Mouse (Mus musculus) G1E (cell line): ENCODE measurements around the gene Micu1. TPM values are rescaled to one million over a fixed set of nuclear protein-coding genes. Genes with fewer than 3 reads are reported as not detected.

Experiments
- ATAC-seq: 2 replicates; pipeline ENCODE4 v1.8.0; 2016; ENCODE audit warnings: mild to moderate bottlenecking; ENCODE audit not compliant: insufficient number of reproducible peaks, poor library complexity, low FRiP score, severe bottlenecking; ENCODE audit errors: extremely low read depth
- DNase-seq: peaks from one replicate; pipeline ENCODE4 v3.0.0; 2012; ENCODE audit warnings: low spot score
- H3K27me3 ChIP-seq: 2 replicates; pipeline ENCODE4 v1.6.1; 2012; ENCODE audit warnings: mild to moderate bottlenecking, low read length, inconsistent platforms; ENCODE audit not compliant: insufficient read depth
- H3K36me3 ChIP-seq: replicated peaks from 2 replicates; pipeline ENCODE3; 2012; ENCODE audit warnings: mild to moderate bottlenecking, inconsistent platforms
- H3K4me1 ChIP-seq: 2 replicates; pipeline ENCODE4 v1.6.1; 2012; ENCODE audit warnings: low read depth, low read length, inconsistent platforms, mixed read lengths; ENCODE audit not compliant: insufficient read depth
- H3K4me3 ChIP-seq: 2 replicates; pipeline ENCODE4 v1.5.1; 2012; ENCODE audit warnings: low read depth, mild to moderate bottlenecking, inconsistent platforms, low read length, moderate library complexity, mixed read lengths
- H3K9me3 ChIP-seq: replicated peaks from 2 replicates; pipeline ENCODE4 v1.6.1; 2012; ENCODE audit warnings: inconsistent platforms
- CTCF ChIP-seq: IDR thresholded peaks from 2 replicates; pipeline ENCODE4 v1.5.1; 2012; ENCODE audit warnings: low read depth, low read length, inconsistent platforms, mixed read lengths
- GATA1 ChIP-seq: IDR thresholded peaks from 2 replicates; pipeline ENCODE4 v1.6.1; 2012; ENCODE audit warnings: borderline replicate concordance, low read length, inconsistent platforms, mixed read lengths
- GATA2 ChIP-seq: IDR thresholded peaks from 2 replicates; pipeline ENCODE4 v1.6.1; 2012; ENCODE audit warnings: low read depth, low read length, inconsistent platforms, borderline replicate concordance
- POLR2AphosphoS5 ChIP-seq: IDR thresholded peaks from 2 replicates; pipeline ENCODE4 v1.6.1; 2012; ENCODE audit warnings: low read depth, low read length, inconsistent platforms; ENCODE audit not compliant: insufficient replicate concordance
- TAL1 ChIP-seq: conservative IDR thresholded peaks from 2 replicates; pipeline ENCODE4 v1.6.1; 2012; ENCODE audit warnings: low read depth, low read length, inconsistent platforms, mixed read lengths
- polyA plus RNA-seq: library from polyadenylated mRNA; stranded (reverse); fragments of >175 nt; gene quantifications from 2 replicates; pipeline ENCODE4 v1.2.3, GENCODE M21; 2012
- total RNA-seq, 2 experiments: library from RNA; stranded (forward) in 1 of 2; stranded (reverse) in 1 of 2; fragments of 200-1000 nt in 1 of 2; fragments of >200 nt in 1 of 2; fragmentation: Nextera tagmentation in 1 of 2; gene quantifications; 2 replicates each; pipeline ENCODE4 v1.2.3; 2014 to 2017

Gene Micu1
- total and polyA plus RNA-seq, 3 experiments: 7.9 to 37.4 (median 24.5) TPM

DNA sequence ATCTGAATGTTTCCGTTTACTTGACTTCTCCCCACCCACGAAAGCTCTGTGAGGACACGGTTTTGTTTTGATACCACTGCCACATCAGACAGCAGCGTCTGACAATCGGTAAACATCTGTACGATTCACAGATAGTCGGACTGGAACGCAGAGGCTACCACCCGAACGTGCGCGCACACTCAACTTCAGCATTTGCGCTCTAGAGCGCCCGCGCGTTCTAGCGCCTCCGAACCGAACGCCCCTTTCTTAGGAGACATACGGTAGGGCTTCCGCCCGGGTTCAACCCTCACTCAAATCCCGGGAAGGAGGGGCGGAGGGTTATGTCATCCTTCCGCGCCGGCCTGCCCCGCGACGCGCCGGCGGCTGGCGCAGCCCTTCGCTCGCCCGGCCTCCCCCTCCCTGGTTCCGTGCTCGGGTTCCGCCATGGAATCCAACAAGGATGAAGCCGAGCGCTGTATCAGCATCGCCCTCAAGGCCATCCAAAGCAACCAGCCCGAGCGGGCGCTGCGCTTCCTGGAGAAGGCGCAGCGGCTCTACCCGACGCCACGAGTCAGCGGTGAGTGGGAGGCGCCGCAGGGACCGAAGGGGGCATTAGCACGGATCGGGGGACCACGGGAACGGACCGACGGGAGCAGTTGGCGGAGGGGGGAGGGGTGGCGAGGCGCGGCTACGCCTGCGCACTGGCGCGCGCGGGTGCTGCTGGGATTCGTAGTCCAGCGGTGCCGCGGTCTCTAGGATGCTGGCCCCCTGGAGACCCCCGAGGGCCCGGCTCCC, 177.2 kb downstream of the Micu1 start, which contains the start of gene Dnajb12:
TSS of gene Dnajb12 (plus strand) at position 302 of the 774 bp plus-strand sequence.
- Histone ChIP-seq H3K36me3 (peaks cover 35% of the 10 kb centered on the region), H3K4me3 (peak within 1 kb of the TSS; percentile 83), H3K9me3 (no peaks in the 10 kb centered on the region), H3K4me1 (peaks cover 27% of the 10 kb centered on the region), H3K27me3 (no peaks in the 10 kb centered on the region)
- TF ChIP-seq TAL1 (no peak), POLR2AphosphoS5 (no peak), GATA2 (no peak), CTCF (no peak), GATA1 (no peak)
- ATAC-seq: peak; percentile 65
- DNase-seq: peak; percentile 73

DNA sequence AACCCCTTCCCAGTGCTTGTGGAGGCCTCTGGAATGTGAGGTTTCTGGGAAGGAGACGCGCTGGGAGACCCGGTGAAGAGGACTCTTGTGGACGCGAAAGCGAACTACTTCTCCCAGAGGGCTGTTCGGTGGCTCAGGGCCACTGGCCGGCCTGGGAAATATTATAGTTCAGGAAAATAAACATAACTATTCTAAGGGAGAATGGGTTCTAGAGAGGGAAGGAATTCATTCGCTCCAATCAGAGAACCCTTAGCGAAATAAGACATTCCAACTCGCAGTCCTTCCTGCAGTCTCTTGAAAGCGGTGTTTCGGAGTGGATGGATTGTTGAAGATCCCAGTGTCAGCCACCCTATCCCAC, 177.7 kb downstream of the Micu1 start:
- peak overlapping the region; percentile 83 for H3K4me3 ChIP-seq
- H3K27me3 ChIP-seq: no peaks in the 10 kb centered on the region
- H3K9me3 ChIP-seq: no peaks in the 10 kb centered on the region
- ATAC-seq (no peak), DNase-seq (no peak)
- H3K4me1 ChIP-seq: peaks cover 28% of the 10 kb centered on the region
- H3K36me3 ChIP-seq: peaks cover 41% of the 10 kb centered on the region
- TF ChIP-seq CTCF (no peak), GATA2 (no peak), GATA1 (no peak), TAL1 (no peak), POLR2AphosphoS5 (no peak)

DNA sequence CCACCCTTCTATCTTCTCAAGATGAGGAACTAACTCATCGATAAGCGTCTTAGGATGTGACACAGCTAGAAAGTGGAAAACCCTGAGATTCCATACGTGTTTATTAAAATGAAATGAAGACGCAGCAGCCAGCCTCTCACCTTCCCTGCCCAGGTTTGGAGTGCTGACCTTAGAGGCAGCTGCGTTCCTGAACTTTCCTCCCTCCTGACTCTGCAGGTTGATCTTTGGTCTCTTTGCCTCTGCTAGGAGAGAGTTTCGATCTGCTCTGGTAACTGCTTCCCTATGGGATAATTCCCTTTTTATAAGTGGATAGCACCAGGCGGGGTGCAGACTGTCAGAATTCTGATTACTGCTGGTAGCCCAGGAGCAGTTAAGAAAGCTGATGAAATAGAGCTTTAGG, 178.6 kb downstream of the Micu1 start:
- Histone ChIP-seq H3K9me3 (no peaks in the 10 kb centered on the region), H3K36me3 (peaks cover 49% of the 10 kb centered on the region), H3K4me1 (peaks cover 28% of the 10 kb centered on the region), H3K27me3 (no peaks in the 10 kb centered on the region), H3K4me3 (no peak overlapping the region; the same call in 1 of the 2 replicates)
- TF ChIP-seq GATA2 (no peak), GATA1 (no peak), TAL1 (no peak), POLR2AphosphoS5 (no peak), CTCF (no peak)
- DNase-seq (no peak), ATAC-seq (no peak)

DNA sequence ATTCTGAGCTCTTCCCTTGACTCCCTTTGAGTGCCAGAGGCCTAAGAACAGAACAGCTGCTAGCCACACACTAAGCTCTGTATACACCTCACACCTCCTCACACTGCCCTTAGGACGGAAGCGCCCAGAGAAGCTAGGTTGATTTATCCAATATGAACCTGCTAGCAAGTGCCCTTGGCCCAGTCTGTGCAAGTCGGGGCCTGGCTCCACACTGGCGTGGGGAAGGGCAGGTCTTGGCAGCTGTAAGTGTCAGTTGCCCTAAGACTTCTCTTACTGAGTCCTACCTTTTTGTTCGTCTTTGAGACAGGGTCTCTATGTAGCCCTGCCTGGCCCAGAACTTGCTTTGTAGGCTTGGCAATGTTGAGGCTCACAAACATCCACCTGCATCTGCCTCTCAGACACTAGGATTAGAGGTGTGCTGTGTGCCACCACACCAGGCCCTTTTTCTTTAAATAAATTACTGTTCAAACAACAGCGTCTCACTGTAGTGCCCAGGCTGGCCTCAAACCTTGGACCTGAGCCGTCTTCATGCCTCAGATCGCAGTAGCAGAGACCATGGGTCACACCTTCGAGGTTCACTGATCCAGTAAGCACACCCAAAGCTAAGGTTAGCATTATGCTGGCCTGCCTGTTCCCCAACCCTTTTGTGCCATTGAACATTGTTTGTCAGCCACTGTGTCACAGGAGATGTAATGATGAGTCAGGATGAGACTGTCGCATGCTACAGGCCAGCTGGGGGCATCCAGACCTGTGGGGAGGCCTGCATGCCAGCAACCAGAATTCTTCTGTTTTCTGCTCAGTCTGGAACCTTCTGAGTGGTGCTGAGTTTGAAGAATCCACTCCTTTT, 182.3 kb downstream of the Micu1 start:
- no peak for ATAC-seq
- Histone ChIP-seq H3K27me3 (no peaks in the 10 kb centered on the region), H3K9me3 (no peaks in the 10 kb centered on the region), H3K4me3 (no peak overlapping the region), H3K36me3 (peaks cover 75% of the 10 kb centered on the region), H3K4me1 (peaks cover 48% of the 10 kb centered on the region)
- TF ChIP-seq CTCF: no peak
- no peak for TF ChIP-seq GATA1
- TF ChIP-seq TAL1: no peak
- no peak for TF ChIP-seq GATA2
- TF ChIP-seq POLR2AphosphoS5: no peak
- no peak for DNase-seq

DNA sequence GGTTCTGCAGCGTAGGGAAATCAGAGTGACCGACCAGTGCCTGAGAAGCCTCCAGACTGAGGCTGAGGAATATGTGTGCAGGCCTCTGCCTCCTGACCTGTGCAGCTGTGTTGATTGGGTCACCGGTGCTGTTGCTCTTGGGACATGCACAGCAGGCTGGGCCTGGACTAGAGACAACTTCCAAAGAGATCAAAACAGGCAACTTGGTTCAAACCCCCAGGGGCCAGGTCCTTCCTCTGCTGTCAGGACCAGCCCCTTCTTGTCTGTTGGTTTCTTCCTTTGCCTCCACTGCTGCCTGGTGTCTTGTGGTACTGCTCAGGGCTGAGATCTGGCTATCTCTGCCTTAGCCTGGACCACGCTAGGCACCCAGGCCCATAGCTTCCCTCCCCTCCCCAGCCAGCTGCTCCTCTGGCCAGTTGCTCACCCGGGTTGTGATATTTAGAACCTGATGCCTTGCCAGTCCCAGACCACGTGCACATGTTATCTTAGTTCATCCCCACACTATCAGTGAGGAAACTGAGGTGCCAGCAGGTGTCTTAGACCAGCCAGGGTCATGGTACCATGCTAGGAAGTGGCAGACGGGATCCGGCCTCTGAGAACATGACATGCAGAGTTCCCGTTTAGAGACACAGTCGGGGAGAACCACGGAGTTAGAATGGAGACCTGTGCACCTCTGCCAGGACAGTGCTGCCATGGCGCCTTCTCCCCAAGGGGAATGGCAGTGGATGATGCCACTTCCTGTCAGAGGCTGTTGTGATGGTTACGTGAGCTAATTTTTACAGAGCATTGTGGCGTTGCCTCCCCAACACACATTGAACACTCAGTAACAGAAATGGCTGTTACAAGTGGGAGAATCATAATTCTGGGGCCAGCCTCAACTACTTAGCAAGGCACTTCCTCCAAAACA, 183.2 kb downstream of the Micu1 start:
- H3K27me3 ChIP-seq: no peaks in the 10 kb centered on the region
- ATAC-seq (no peak), DNase-seq (no peak)
- no peaks in the 10 kb centered on the region for H3K9me3 ChIP-seq
- TF ChIP-seq GATA2: no peak
- no peak for TF ChIP-seq GATA1
- TF ChIP-seq CTCF: no peak
- no peak for TF ChIP-seq POLR2AphosphoS5
- no peak for TF ChIP-seq TAL1
- peaks cover 48% of the 10 kb centered on the region for H3K4me1 ChIP-seq
- peaks cover 83% of the 10 kb centered on the region for H3K36me3 ChIP-seq
- no peak overlapping the region for H3K4me3 ChIP-seq
